Mouse (Mus musculus) C2C12 (cell line): ENCODE measurements around the gene Slc26a9. TPM values are rescaled to one million over a fixed set of nuclear protein-coding genes. Genes with fewer than 3 reads are reported as not detected.
"Not testable (repeated sequence)": the region's sequence is repeated elsewhere in the genome, so short reads cannot be mapped to it uniquely, and the experiment has no call there.

Experiments
- H3K27me3 ChIP-seq: one replicate; pipeline ENCODE4 v1.6.1; 2011; ENCODE audit not compliant: control insufficient read depth, insufficient read depth, insufficient read length
- H3K36me3 ChIP-seq: one replicate; pipeline ENCODE4 v1.6.1; 2011; ENCODE audit not compliant: control insufficient read depth, insufficient read depth
- H3K4me3 ChIP-seq: one replicate; pipeline ENCODE4 v1.5.1; 2011; ENCODE audit warnings: mild to moderate bottlenecking, control low read depth; ENCODE audit not compliant: poor library complexity, insufficient read depth, severe bottlenecking
- H3K79me2 ChIP-seq: one replicate; pipeline ENCODE4 v1.6.1; 2011; ENCODE audit not compliant: control insufficient read depth, insufficient read depth
- H3K79me3 ChIP-seq: one replicate; pipeline ENCODE4 v1.6.1; 2011; ENCODE audit warnings: low read depth, control low read depth
- H3ac ChIP-seq: one replicate; pipeline ENCODE3; 2011; ENCODE audit warnings: low read depth; ENCODE audit not compliant: control insufficient read depth, insufficient read length
- CEBPB ChIP-seq: IDR thresholded peaks from one replicate; pipeline ENCODE4 v1.6.1; 2011; ENCODE audit warnings: low read depth, mild to moderate bottlenecking, control low read depth, moderate library complexity
- CTCF ChIP-seq: IDR thresholded peaks from one replicate; pipeline ENCODE4 v1.5.1; 2011; ENCODE audit not compliant: control insufficient read depth, insufficient read depth, insufficient read length
- FOSL1 ChIP-seq: IDR thresholded peaks from one replicate; pipeline ENCODE4 v1.8.0; 2011; ENCODE audit warnings: mild to moderate bottlenecking, low read length; ENCODE audit not compliant: poor library complexity, insufficient read depth, severe bottlenecking
- MAX ChIP-seq: IDR thresholded peaks from one replicate; pipeline ENCODE4 v1.6.1; 2011; ENCODE audit warnings: mild to moderate bottlenecking, control low read depth
- MYOD1 ChIP-seq: IDR thresholded peaks from one replicate; pipeline ENCODE4 v1.6.1; 2011; ENCODE audit warnings: low read depth; ENCODE audit not compliant: control insufficient read depth, insufficient read length
- MYOG ChIP-seq: IDR thresholded peaks from one replicate; pipeline ENCODE4 v1.6.1; 2011; ENCODE audit not compliant: control insufficient read depth, insufficient read length; ENCODE audit errors: extremely low read depth
- USF1 ChIP-seq: IDR thresholded peaks from one replicate; pipeline ENCODE4 v1.6.1; 2011; ENCODE audit warnings: low read depth, mild to moderate bottlenecking, control low read depth, moderate library complexity
- polyA plus RNA-seq: library from polyadenylated mRNA; unstranded; fragments of >200 nt; fragmentation: generic; extraction: Trizol; gene quantifications from one replicate; pipeline ENCODE4 v1.2.1, GENCODE M21; 2012; ENCODE audit warnings: missing spikeins

The Slc26a9 gene
- polyA plus RNA-seq, 1 experiment: not detected

DNA sequence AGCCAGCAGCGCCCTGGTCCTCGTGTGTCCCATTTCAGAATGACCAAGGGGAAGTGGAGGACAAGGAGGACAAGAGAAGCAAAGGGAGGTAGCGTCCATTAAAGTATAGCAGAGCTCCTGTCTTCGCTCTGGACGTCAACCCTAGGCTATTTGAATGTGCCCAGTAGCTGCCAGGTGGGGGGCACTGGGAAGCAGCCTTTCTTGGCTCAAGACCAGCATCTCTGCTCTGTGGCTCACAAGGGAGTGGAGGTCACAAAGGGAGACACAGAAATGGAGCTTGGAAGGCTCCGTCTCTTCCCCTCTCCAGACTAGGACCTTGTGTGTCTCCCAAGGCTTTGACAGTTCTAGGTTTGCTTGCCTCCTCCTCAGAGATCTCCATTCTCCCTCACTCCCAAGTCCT is 73.1 kb downstream of the Slc26a9 start:
- no peak for TF ChIP-seq CTCF
- TF ChIP-seq MYOG: no peak
- TF ChIP-seq MAX: no peak
- TF ChIP-seq FOSL1: no peak
- no peak for TF ChIP-seq USF1
- TF ChIP-seq CEBPB: no peak
- no peak for TF ChIP-seq MYOD1
- Histone ChIP-seq H3K36me3 (no peaks in the 10 kb centered on the region), H3ac (no peak overlapping the region), H3K79me2 (no peaks in the 10 kb centered on the region), H3K79me3 (no peaks in the 10 kb centered on the region), H3K4me3 (no peak overlapping the region), H3K27me3 (peaks cover 33% of the 10 kb centered on the region)

DNA sequence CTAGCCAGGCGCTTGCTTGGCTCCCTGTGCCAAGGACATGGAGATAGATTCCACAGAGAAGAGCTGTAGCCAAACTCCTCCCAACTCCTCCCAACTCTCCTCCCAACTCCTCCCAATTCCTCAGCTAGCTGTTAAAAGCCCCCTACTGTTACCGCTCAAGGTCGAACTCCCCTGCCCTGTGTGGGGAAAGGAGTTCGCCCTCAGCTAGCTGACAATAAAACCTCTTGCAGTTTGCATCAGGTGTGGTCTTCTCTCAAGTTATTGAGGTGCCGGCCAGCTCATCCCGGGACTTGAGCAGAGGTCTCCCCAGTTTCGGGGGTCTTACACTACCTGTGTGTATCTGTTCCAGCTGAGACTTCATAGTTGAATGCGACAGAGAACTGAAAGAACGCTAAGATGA is 76.5 kb downstream of the Slc26a9 start:
- not testable (repeated sequence) for H3K79me2 ChIP-seq, H3ac ChIP-seq, H3K36me3 ChIP-seq, H3K79me3 ChIP-seq, H3K4me3 ChIP-seq
- peaks cover 29% of the 10 kb centered on the region for H3K27me3 ChIP-seq

DNA sequence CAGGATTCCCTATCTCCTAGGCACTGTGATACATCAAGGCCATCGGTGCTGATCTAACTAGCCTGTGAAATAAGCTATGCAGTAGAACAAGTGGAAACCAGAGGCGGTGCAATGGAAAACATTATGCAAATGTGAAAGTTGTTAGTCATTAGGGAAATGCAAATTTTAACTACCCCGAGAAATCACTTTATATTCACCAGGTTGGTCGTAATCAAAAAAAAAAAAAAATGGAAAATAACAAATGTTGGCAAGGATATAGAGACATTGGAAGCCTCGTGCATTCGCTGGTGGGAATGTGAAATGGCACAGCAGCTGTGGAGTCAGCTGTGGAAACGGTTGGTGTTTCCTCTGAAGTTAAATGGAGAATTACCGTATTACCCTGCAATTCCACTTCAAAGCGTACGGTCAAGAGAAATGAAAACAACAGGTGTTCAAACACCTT is 77.1 kb downstream of the Slc26a9 start:
- Histone ChIP-seq H3K79me2 (no peaks in the 10 kb centered on the region), H3K27me3 (peaks cover 27% of the 10 kb centered on the region), H3K79me3 (no peaks in the 10 kb centered on the region), H3K4me3 (no peak overlapping the region), H3ac (no peak overlapping the region), H3K36me3 (no peaks in the 10 kb centered on the region)
- TF ChIP-seq MYOD1 (no peak), CTCF (no peak)

Other genes with a start within 250 kb of the Slc26a9 start
- gene Srgap2, start 216.7 kb upstream of the Slc26a9 start, polyA plus RNA-seq: 10.5 TPM
- 3.1 TPM for gene Fam72a, start 216.1 kb upstream of the Slc26a9 start, polyA plus RNA-seq
- not detected for gene Avpr1b, start 144.8 kb upstream of the Slc26a9 start, polyA plus RNA-seq
- gene Ctse, start 105.7 kb upstream of the Slc26a9 start, polyA plus RNA-seq: not detected
- gene Rab7b, start 55.3 kb upstream of the Slc26a9 start, polyA plus RNA-seq: 4.1 TPM
- gene Pm20d1, start 53.4 kb downstream of the Slc26a9 start, polyA plus RNA-seq: 0.01 TPM
- gene Slc41a1, start 83.5 kb downstream of the Slc26a9 start, polyA plus RNA-seq: 6.7 TPM
- gene Rab29, start 123.2 kb downstream of the Slc26a9 start, polyA plus RNA-seq: 3.7 TPM
- 36.2 TPM for gene Nucks1, start 166.5 kb downstream of the Slc26a9 start, polyA plus RNA-seq
- gene Slc45a3, start 218.9 kb downstream of the Slc26a9 start, polyA plus RNA-seq: 0.75 TPM